Mouse (Mus musculus): ENCODE data around the gene B3gat3.

The B3gat3 gene

DNA sequence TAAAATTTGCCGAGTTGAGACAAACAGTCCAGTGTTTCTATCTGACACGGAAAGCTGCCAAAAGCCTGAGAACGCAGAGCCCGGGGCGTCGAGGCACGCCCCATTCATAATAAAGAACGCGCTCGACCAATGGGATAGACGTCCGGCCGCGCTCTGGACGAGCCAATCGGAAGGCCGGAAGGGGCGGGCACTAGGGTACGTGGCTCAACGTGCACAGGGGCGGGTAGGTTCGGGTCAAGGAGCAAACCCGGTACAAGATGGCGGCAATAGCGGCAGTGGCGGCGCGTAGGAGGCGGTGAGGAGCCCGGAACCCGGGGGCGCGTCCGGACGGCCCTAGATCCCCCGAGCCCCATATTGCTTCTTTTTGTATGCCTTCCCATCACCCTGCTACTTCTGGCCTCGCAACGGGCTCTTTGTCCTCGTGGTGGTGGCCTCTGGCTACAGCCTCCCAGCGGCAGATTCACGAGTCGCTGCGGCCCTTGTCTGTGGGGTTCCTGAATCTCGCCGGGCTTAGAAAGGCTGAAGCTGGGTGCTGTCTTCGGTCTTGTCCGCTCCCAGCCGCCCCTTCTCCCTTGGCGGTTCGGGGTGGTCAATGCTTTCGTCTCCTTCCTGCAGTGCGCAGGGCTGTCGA lies 22.2 kb upstream of the B3gat3 start, which contains the start of gene Ganab:
Gene Ganab, plus strand, starts transcription at position 207 of the 631 bp plus-strand sequence.
- peak; percentile 89 to 95 for DNase-seq (ENCODE audit: low spot score in 2 of 2)

DNA sequence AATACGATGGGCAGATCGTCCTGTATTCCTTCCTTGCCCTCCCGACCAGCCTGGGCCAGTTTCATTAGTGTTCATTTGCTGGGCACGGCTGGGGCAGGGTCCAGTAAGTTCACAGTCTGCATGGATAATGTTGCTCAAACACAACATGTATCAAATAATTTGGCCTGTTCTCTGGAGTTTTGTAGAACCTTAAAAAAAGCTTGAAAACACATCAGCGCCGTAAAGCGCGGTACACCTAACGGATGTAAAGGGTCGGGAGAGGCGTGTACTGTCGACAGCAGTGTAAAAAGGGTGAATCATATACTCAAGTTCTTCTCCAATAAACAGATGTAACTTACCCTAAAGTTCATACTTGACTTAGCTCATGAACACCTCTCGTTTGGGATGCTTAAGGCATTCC lies 21.6 kb upstream of the B3gat3 start:
- DNase-seq (ENCODE audit: low spot score in 2 of 2), result no peak

DNA sequence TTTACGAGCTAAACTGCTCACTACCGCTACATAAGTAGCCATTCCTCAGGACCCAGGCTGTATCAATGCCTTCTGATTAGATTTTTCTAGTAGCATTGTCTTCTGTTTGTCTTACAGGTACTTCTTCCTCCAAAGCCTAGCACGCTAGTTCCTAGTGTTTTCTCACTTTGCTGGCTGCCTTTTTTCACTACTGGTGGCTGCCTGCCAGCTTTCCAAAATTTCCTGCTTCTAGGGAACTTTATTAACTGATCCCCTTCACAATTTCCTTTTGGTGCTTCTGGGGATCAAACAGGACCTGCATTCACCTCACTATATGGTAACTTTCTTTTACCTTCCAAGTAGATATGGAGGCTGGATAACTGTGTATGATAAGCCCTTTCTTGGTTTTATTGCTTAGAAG lies 21.1 kb upstream of the B3gat3 start:
- no peak for DNase-seq (ENCODE audit: low spot score in 2 of 2)

DNA sequence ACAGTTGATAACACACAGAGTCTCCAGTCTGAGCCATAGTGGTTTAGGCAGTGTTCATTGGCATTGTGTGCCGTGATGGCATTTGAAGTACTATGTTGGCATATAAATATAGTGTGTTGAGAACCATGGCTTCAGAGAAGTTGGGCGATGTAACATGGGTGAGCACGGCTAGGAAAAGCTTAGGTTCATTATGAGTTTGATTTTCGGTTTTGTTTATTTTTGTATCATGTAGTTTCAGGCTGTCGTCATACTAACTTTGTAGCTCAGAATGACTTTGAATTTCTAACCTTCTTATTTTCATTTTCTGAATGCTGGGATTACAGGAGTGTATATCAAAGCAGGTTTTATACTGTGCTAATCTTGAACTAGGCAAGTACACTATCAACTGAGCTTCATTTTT lies 16.8 kb upstream of the B3gat3 start:
- no peak for DNase-seq (ENCODE audit: low spot score in 2 of 2)

DNA sequence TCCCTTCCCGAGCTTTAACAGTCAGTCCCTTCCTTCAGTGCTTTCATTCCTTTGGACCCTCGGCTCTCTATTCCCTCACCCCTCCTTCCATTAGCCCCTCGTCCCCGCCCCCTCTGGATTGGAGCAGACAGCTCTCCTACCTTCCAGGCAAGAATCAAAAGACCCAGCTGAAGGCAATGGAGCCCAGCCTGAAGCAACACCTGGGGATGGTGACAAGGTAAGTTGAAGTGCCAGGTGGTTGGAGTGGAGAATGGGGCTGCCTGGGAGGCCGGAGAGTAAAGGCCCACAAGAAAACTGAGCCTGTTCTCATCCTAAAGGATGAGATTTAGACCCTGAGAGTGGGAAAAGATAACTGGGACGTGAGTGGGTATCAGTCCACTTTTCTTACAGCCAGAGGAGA lies 11.6 kb upstream of the B3gat3 start:
- no peak for DNase-seq (ENCODE audit: low spot score in 2 of 2)

DNA sequence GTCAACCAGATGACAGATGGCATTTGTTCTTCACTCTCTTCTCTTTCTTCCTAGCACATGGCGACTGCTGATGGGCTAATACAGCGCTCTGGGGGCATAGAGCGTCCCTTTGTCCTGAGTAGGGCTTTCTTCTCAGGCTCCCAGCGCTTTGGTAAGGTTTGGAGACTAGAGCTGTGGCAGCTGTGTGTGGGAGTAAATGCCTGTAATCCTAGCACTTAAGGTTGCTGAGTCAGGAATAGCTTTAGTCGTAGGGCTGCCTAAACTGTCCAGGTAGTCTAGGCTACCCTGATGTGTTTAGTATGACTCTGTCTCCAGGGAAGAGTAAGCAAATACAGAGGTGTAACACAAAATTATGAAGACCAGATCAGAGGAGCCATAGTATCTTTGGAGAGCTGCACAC lies 8.4 kb upstream of the B3gat3 start:
- DNase-seq (ENCODE audit: low spot score in 2 of 2), result no peak

DNA sequence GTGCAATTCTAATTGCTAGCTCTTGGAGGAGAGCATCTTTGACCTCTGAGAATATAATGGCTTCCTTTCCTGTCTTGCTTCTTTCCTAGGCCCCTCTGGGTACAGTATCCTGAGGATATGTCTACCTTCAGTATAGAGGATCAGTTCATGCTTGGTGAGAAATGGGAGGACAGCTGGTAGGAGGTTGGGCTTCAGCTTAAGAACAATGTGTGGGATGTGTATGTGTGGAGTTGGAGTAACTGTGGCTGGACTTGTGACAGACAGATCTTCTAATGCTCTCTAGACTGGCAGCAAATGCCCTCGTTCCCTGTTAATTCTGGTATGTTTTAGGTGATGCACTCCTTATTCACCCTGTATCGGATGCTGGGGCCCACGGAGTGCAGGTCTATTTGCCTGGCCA lies 6.0 kb upstream of the B3gat3 start:
- DNase-seq (ENCODE audit: low spot score in 2 of 2), result no peak

DNA sequence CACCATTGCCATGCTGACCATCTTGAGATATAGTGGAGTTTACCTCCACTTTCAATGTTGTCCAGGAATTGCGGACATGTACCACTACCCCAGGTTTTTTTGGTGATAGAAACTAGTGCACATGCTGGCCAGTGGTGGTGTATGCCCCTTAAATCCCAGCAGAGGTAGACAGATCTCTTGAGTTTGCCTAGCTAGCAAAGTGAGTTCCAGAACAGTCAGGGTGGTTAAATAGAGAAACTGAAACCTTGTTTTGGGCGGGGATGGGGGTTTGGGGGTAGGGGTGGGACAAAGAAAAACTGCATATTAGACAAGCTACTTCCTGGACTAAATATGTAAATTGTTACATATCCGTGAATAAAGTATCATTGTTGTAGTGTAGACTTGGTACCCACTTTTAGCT lies 1.2 kb upstream of the B3gat3 start:
- no peak for DNase-seq (ENCODE audit: low spot score in 2 of 2)

DNA sequence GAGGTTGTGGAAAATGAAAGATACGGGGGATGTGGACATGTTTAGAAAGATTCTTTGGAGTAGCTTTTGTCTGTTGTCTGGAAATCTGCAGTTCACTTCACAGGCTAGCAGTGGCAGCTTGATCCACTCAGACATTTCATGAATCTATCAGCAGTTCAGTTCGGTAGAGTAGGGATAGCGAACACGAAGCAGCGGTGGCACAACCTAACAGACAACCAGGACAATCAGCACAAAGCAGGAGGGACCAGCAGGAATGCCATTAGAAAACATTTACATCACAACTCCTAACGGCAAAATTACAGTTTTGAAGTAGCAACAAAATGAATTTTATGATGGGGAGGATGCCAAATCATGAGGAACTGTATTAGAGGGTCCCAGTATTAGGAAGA lies 496 bp upstream of the B3gat3 start:
- DNase-seq (ENCODE audit: low spot score in 2 of 2), result no peak

DNA sequence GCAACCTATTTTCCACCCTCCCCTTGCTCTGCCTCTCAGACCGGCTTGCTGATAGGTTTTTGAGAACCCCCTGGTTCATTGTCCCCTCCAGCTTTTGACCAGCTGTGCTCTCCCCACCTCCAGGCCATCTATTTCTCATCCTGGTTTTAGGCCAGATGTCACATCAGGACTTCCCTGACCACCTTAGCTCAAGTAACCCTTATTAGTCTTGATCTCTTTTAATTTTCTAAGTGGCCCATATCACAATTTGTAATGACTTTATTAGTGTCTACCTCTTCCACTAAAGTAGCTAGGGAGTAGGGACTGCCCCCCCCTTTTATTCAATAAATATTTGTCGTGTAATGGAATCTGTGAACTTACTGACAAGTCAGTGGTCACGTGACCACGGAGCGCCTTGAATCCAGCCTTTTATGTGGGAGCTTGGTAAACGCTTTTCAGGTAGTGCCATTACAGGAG lies 690 bp downstream of the B3gat3 start:
- DNase-seq (ENCODE audit: low spot score in 2 of 2), result no peak

DNA sequence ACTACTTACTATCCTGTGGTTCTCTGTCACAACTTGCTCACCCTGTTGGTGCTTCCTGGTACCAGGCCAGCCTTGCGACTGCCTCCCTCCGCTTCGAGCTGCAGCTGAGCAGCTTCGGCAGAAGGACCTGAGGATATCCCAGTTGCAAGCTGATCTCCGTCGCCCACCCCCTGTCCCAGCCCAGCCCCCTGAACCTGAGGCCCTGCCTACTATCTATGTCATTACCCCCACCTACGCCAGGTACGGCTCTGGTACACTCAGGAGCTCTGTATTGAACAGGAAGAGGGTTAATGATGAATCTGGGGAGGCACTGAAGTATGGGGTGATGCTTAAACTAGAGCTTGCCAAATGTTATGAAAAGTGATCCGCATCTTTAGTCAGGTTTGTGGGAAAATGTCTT lies 1.6 kb downstream of the B3gat3 start:
- no peak for DNase-seq (ENCODE audit: low spot score in 2 of 2)

DNA sequence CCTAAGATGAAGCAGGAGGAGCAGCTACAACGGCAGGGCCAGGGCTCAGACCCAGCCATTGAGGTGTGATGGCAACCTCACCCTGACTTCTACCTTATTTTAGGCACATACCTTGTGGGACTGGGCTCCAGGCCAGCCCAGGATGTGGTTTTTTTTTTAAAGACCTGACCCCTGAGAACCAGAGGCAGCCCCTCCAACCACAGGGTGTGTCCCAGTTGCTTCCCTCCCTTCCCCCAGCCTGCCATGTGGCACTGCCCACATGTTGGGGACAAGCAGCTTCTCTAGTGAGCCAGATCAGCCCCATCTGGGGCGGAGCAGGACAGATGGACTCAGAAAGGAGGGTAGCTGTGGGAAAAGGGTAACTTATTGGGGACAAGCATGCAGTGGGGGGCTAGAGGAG lies 6.6 kb downstream of the B3gat3 start:
- no peak for DNase-seq (ENCODE audit: low spot score in 2 of 2)

DNA sequence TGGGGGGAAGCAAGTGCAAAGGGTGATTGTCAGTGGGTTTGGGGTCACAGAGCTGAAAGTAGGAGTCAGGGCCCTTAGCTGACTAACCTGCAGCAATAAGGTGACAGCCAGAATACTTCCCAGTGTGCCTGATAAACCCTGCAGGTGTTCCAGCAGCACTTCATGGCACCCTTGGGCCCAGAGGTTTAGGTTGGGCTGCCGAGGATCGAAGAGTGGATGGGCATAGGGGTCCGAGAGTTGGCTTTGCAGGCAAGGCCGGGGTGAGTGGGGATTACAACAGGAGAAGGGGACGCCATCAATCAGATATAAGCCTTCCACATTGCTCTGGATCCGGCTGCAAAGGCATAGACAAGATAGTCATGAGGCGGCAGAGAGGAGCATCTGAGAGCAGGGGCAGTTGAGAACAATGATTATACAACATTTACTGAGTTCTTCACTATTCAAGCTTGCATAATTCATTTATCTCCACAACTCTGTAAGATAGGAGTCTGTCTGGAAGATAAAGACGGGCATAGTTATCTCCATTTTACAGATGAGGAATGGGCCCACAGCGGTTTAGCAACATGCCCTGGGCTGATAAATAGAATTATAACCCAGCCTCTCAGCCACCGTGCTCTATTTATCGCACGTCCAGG lies 7.8 kb downstream of the B3gat3 start:
- DNase-seq (ENCODE audit: low spot score in 2 of 2), result no peak

DNA sequence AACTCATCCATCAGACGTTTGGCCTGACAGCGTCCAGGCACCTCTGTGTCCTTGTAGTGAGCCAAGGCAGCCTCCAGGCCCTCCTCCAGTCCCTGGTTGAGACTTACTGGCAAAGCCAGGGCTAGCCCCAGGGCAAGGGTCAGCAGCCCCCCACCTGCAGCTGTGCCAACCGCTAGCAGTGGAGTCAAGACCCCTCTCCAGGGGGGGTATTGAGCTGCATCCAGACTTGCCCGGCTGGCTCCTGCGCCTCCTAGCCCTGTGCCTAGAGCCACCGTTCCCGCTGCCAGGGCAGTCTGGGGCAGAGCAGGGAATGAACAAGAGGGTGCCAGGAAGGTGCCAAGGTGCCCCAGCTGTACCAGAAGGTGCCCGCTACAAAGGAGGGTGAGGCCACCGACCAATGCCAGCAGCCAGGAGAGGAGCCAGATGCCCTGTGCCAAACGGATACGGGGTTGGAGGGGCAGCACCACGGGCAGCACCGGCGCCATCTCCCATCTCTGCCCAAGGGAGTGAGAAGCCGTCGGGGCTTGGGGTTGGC lies 8.6 kb downstream of the B3gat3 start:
- no peak for DNase-seq (ENCODE audit: low spot score in 2 of 2)

DNA sequence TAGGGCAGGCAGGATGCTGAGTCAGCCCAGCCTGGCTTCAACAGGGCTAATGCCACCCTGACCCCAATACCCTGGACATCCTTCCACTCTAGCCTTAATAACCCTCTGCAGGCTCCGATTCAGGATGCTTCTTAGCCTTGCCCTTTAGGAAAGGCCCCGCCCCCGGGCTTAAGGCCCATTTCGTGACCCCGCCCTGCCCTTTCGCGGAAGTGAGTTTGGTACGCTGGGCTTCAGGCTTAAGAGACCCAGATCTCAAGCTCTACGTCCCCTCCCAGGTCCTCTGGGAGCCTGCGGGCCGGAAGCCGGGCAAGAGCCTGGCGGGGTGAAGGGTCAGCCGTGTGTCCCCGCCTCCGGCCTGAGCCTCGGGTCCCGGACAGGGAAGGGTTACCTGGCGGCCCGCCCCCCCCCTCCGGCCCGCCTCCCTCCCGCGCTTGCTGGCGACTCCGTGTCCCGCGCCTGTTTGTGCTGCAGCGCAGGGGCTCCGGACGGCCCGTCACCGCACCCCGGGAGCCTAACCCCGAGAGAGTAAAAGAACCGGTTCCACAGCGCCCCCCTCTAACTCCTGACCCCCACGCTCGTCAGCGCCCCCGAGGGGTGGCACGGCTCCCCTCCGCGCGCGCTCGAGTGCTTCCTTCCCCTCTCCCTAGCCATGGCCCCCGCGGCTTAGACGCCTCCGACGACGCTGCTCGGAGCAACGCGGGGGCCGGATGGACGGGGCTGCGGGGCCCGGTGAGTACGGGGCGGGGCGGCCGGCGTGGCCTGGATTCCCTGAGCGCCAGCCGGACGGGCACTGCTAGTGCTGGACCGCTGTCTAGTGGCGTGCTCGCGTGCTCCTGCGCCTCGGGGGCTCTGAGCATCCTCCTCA lies 9.3 kb downstream of the B3gat3 start, which contains the start of the genes Rom1 and Eml3:
Gene Rom1, minus strand, starts transcription at position 133 of the 865 bp plus-strand sequence.
Gene Eml3, plus strand, starts transcription at position 329 of the 865 bp plus-strand sequence.
- peak; percentile 86 to 93 for DNase-seq (ENCODE audit: low spot score in 2 of 2)

DNA sequence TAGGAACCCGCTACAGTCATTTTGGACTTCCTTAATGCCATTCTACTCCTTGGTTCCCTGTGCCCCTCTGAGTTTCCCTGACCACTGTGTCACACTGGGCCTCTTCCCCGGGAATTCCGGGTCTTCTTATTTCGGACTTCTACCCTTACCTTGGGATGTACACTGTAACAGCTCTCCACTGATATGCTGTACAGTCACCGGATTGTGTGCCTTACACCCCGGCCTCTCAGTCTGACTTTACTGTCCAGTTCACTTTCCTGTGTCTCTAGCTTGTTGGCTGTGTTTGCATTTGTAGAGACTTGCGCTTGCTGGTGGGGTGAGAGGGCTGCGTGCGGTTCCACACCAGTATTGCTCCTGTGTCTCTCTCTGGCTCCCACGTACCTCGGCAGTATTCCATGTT lies 9.9 kb downstream of the B3gat3 start:
- DNase-seq (ENCODE audit: low spot score in 2 of 2), result no peak

DNA sequence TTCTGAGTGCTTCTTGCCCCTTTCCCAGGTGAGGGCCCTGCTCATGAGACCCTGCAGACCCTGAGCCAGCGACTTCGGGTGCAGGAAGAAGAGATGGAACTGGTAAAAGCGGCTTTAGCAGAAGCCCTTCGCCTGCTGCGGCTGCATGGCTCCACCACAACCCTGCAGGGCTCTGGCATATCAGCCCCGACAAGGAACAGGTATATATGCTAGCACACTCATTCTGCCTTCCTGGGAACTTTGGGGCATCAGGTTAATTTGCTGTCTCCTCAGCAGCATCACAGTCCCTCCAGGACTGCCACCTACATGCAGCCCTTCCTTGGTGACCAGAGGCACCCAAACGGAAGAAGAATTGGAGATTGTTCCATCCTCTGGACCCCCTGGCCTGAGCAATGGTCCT lies 10.6 kb downstream of the B3gat3 start:
- DNase-seq (ENCODE audit: low spot score in 2 of 2), result no peak

DNA sequence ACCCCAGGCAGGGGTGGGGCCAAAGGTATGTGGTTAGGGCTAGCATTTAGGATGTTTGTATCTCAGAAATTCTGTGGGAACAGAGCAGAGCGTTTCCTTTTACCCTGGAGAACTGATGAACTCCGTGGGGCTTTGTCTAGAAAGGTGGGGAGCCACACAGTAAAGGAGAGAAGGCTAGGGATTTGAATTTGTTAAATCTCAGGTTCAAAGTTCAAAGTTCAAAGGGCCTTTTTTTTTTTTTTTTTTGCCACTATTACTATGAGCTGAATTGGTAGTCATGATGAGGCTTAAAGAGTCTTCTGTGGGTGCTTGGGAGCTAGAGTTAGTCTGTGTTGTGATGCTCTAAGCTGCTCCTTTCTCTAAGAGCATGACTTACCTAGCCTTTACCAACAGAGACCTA lies 16.6 kb downstream of the B3gat3 start:
- no peak for DNase-seq (ENCODE audit: low spot score in 2 of 2)

DNA sequence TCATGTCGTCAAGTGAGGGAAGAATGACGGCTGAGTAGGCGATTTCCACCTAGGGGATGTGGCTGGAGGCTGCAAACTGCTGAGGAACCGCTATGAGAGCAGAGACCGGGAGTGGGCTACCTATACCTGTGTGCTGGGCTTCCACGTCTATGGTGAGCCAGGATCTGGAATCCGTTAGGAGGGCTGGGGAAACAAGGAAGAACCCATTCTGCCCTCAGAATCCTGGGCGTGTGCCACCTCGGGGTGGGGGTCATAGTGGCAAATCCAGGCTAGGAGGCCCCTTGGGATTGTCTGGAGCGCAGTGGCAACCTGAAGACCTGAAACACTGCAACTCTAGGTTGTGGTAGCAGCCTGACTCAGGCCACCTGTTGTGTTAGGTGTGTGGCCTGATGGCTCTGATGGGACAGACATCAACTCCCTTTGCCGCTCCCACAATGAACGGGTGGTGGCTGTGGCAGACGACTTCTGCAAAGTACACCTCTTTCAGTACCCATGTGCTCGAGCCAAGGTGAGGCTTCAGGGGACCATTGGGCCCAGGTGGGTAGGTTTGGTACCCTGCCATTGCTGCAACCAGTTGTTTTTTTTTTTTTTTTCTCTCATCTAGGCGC lies 20.5 kb downstream of the B3gat3 start:
- DNase-seq (ENCODE audit: low spot score in 2 of 2), result no peak

DNA sequence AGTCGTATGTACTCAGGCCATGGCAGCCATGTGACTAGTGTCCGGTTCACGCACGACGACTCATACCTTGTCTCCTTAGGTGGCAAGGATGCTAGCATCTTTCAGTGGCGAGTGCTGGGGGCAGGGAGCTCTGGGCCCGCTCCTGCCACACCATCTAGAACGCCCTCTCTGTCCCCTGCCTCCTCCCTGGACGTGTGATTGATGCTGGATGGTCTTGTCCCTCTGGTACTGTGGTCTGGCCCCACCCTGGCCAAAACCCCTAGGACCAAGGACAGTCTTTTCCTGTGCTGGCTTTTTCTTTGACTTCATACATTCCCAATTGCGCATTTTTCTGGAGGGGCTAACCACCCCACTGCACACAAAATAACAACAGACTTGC lies 21.0 kb downstream of the B3gat3 start:
- no peak for DNase-seq (ENCODE audit: low spot score in 2 of 2)

DNA sequence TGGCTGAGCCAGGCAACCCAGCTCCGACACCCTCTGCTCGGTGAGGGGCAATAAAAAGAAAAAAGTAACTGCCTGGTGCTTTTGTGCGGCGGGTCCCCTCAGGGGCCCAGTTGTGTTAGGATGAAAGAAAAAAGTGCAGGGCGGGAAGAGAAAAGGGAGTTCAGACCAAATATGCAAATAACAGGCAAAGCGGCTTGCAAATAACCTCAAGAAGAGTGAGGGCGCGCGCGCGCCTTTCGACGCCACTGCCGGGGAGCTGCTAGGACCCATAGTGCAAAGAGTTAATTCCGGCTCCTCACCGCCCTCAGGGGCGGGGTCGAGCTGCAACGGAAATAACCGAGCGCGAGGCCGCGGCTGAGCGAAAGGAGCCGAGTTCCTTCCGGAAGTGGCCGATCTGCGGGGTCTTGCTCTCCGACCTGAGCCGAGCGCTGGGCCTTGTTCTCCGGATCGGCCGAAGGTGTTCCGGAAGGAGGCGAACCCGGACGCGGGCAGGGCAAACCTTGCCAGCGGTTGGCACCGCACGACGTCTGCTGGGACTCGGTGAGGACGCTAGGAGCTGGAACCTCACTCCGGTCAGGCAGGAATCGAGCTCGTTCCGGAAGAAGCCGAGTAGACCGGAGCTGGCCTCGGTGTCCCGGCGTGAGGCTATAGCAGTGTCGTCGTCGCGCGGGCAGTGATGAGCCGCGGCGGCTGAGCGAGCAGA lies 21.5 kb downstream of the B3gat3 start, which contains the start of gene Mta2:
Gene Mta2, plus strand, starts transcription at position 361 of the 703 bp plus-strand sequence.
- peak; percentile 94 to 95 for DNase-seq (ENCODE audit: low spot score in 2 of 2)

Measured in urinary bladder, adult 18-20 months (tissue).